Mouse (Mus musculus): ENCODE measurements around the gene Cercam. TPM values are rescaled to one million over a fixed set of nuclear protein-coding genes. Genes with fewer than 3 reads are reported as not detected.
A peak's percentile ranks its signal among the peaks of the same experiment; 100 is the strongest.

The Cercam gene
- polyA plus RNA-seq, 1 experiment from 2014 or later, result 6.1 TPM

GRCm38 (mm10) chr2:29856451-29857260 is 12.3 kb upstream of the Cercam start:
- H3K4me2 ChIP-seq (ENCODE audit: low read depth, low read length), result no peak overlapping the region
- no peaks in the 10 kb centered on the region for H3K27me3 ChIP-seq (ENCODE audit: control insufficient read depth, insufficient read depth, low read length)
- 0 out of 2 replicates have a peak, but pooled peaks have one; percentile 12 for ATAC-seq (replicated peaks; ENCODE audit: insufficient number of reproducible peaks, low FRiP score, low TSS enrichment, low read depth)
- no peak overlapping the region for H3K27ac ChIP-seq (replicated peaks; ENCODE audit: low read depth, low read length)
- H3K36me3 ChIP-seq (replicated peaks; ENCODE audit: control insufficient read depth, insufficient read depth, low read depth, low read length), result no peaks in the 10 kb centered on the region
- WGBS, result 19% methylated on average over 19 of the region's 19 CpGs
- no peak for DNase-seq (ENCODE audit: low spot score)
- H3K9me3 ChIP-seq (replicated peaks; ENCODE audit: control insufficient read depth, low read length), result no peaks in the 10 kb centered on the region
- H3K9ac ChIP-seq (replicated peaks; ENCODE audit: low read length), result no peak overlapping the region
- no peaks in the 10 kb centered on the region for H3K4me1 ChIP-seq (ENCODE audit: control insufficient read depth, insufficient read depth, low read length)
- no peak overlapping the region for H3K4me3 ChIP-seq (ENCODE audit: low read depth, low read length)

DNA sequence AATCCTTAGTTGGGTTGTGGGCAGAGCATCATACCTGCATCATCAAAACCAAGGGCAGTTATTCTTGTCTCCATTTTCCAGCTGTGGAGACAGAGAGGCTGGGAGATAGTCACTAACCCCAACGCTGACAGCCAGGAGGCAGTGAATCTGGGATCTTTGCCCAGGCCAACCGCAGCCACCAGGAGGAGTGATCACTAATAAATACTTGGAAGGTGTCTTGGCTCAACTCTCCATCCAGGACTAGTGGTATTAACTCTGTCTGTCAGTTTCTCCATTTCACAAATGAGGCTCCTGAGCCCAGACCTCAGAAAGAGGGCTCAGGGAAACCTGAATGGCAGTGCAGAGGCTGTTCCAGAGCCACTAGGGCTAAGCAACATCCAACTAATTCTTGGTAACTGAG is 11.6 kb upstream of the Cercam start:
- 36% methylated on average over 2 of the region's 2 CpGs for WGBS
- Histone ChIP-seq H3K4me3 (ENCODE audit: low read depth, low read length) (no peak overlapping the region), H3K27ac (replicated peaks; ENCODE audit: low read depth, low read length) (no peak overlapping the region), H3K9ac (replicated peaks; ENCODE audit: low read length) (no peak overlapping the region), H3K27me3 (ENCODE audit: control insufficient read depth, insufficient read depth, low read length) (no peaks in the 10 kb centered on the region), H3K9me3 (replicated peaks; ENCODE audit: control insufficient read depth, low read length) (no peaks in the 10 kb centered on the region), H3K36me3 (replicated peaks; ENCODE audit: control insufficient read depth, insufficient read depth, low read depth, low read length) (no peaks in the 10 kb centered on the region), H3K4me1 (ENCODE audit: control insufficient read depth, insufficient read depth, low read length) (no peaks in the 10 kb centered on the region), H3K4me2 (ENCODE audit: low read depth, low read length) (no peak overlapping the region)
- DNase-seq (ENCODE audit: low spot score), result no peak
- no peak for ATAC-seq (replicated peaks; ENCODE audit: insufficient number of reproducible peaks, low FRiP score, low TSS enrichment, low read depth)

DNA sequence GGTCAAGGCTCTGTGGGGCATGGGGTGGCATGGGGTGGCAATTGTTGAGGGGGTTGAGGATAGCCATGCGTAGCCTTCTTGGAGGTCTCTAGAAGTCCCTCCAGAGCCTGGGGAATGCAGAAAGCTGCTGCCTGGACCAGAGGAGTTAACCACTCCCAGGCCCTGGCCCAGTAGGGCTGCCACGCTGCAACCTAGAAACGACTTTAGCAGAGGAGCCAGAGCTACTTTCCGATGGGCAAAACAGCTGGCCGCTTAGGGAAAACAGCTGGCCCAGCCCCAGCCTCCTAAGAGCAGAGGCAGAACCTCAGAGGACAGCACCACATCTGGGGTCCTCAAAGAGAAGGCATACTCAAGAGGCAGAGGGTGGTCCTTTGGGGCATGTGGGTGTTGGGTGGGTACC is 11.0 kb upstream of the Cercam start:
- no peaks in the 10 kb centered on the region for H3K36me3 ChIP-seq (replicated peaks; ENCODE audit: control insufficient read depth, insufficient read depth, low read depth, low read length)
- H3K4me2 ChIP-seq (ENCODE audit: low read depth, low read length), result no peak overlapping the region
- DNase-seq (ENCODE audit: low spot score), result no peak
- H3K27me3 ChIP-seq (ENCODE audit: control insufficient read depth, insufficient read depth, low read length), result no peaks in the 10 kb centered on the region
- no peak overlapping the region for H3K4me3 ChIP-seq (ENCODE audit: low read depth, low read length)
- H3K9ac ChIP-seq (replicated peaks; ENCODE audit: low read length), result no peak overlapping the region
- no peaks in the 10 kb centered on the region for H3K9me3 ChIP-seq (replicated peaks; ENCODE audit: control insufficient read depth, low read length)
- ATAC-seq (replicated peaks; ENCODE audit: insufficient number of reproducible peaks, low FRiP score, low TSS enrichment, low read depth), result no peak
- no peaks in the 10 kb centered on the region for H3K4me1 ChIP-seq (ENCODE audit: control insufficient read depth, insufficient read depth, low read length)
- no peak overlapping the region for H3K27ac ChIP-seq (replicated peaks; ENCODE audit: low read depth, low read length)
- 76% methylated on average over 5 of the region's 5 CpGs for WGBS

DNA sequence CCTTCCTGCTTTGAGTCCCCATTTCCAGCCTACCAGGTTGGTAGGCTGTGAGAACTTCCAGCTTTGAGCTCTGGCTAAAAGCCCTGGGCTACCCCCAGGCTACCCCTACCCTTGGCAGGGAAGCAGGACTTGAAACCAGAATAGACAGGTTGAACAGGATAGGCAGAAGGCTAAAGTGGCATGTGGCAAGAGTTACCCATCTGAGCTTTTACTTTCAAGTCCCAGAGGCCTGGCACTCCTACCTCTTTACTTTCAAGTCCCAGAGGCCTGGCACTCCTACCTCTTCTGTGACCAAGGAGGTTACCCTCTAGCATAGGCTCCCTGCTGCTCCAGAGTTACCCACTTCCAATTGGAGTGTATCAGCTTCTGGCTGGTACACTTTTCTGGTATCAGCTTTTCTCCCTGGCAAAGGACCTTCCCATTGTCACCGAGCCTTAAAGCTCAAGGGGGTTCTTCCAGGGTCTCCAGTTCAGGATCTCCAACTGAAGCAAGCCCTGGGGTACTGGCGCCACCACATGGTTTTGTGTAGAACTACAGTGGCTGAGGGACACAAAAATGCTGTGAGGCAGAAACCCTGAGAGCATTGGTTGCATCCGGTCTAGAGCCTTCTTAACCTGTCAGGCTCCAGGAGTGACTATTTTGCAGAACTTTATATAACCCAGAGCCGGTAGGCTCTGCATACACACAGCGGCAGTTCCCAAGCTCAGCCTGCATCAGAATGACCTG is 10.1 kb upstream of the Cercam start:
- no peak overlapping the region for H3K4me2 ChIP-seq (ENCODE audit: low read depth, low read length)
- WGBS, result 13% methylated on average over 5 of the region's 5 CpGs
- no peaks in the 10 kb centered on the region for H3K36me3 ChIP-seq (replicated peaks; ENCODE audit: control insufficient read depth, insufficient read depth, low read depth, low read length)
- H3K9me3 ChIP-seq (replicated peaks; ENCODE audit: control insufficient read depth, low read length), result no peaks in the 10 kb centered on the region
- DNase-seq (ENCODE audit: low spot score) (peak; percentile 72), ATAC-seq (replicated peaks; ENCODE audit: insufficient number of reproducible peaks, low FRiP score, low TSS enrichment, low read depth) (no peak)
- H3K27ac ChIP-seq (replicated peaks; ENCODE audit: low read depth, low read length), result no peak overlapping the region
- no peak overlapping the region for H3K4me3 ChIP-seq (ENCODE audit: low read depth, low read length)
- H3K27me3 ChIP-seq (ENCODE audit: control insufficient read depth, insufficient read depth, low read length), result no peaks in the 10 kb centered on the region
- H3K4me1 ChIP-seq (ENCODE audit: control insufficient read depth, insufficient read depth, low read length), result no peaks in the 10 kb centered on the region
- H3K9ac ChIP-seq (replicated peaks; ENCODE audit: low read length), result no peak overlapping the region

- peaks cover 2% of the 10 kb centered on the region; the same call in 1 of the 2 replicates for H3K4me1 ChIP-seq (ENCODE audit: control insufficient read depth, insufficient read depth, low read length)
- H3K4me3 ChIP-seq (ENCODE audit: low read depth, low read length), result no peak overlapping the region
- no peak overlapping the region for H3K27ac ChIP-seq (replicated peaks; ENCODE audit: low read depth, low read length)
- H3K4me2 ChIP-seq (ENCODE audit: low read depth, low read length), result no peak overlapping the region
- ATAC-seq (replicated peaks; ENCODE audit: insufficient number of reproducible peaks, low FRiP score, low TSS enrichment, low read depth), result no peak
- H3K9ac ChIP-seq (replicated peaks; ENCODE audit: low read length), result no peak overlapping the region
- H3K9me3 ChIP-seq (replicated peaks; ENCODE audit: control insufficient read depth, low read length), result no peaks in the 10 kb centered on the region
- no peak for DNase-seq (ENCODE audit: low spot score)
- no peaks in the 10 kb centered on the region for H3K27me3 ChIP-seq (ENCODE audit: control insufficient read depth, insufficient read depth, low read length)
- no peaks in the 10 kb centered on the region for H3K36me3 ChIP-seq (replicated peaks; ENCODE audit: control insufficient read depth, insufficient read depth, low read depth, low read length)
- WGBS, result 66% methylated on average over 4 of the region's 4 CpGs
Observed at GRCm38 (mm10) chr2:29865125-29865524, 3.8 kb upstream of the Cercam start.

GRCm38 (mm10) chr2:29869646-29870451 is 885 bp downstream of the Cercam start:
- DNase-seq (ENCODE audit: low spot score) (peak; percentile 20), ATAC-seq (replicated peaks; ENCODE audit: insufficient number of reproducible peaks, low FRiP score, low TSS enrichment, low read depth) (peak; percentile 37; the same call in 1 of the 2 replicates)
- WGBS, result 2% methylated on average over 17 of the region's 17 CpGs
- H3K27ac ChIP-seq (replicated peaks; ENCODE audit: low read depth, low read length), result no peak overlapping the region
- H3K36me3 ChIP-seq (replicated peaks; ENCODE audit: control insufficient read depth, insufficient read depth, low read depth, low read length), result no peaks in the 10 kb centered on the region
- H3K4me2 ChIP-seq (ENCODE audit: low read depth, low read length), result peak overlapping the region; percentile 94
- H3K4me1 ChIP-seq (ENCODE audit: control insufficient read depth, insufficient read depth, low read length), result peaks cover 2% of the 10 kb centered on the region; the same call in 1 of the 2 replicates
- no peaks in the 10 kb centered on the region for H3K27me3 ChIP-seq (ENCODE audit: control insufficient read depth, insufficient read depth, low read length)
- no peaks in the 10 kb centered on the region for H3K9me3 ChIP-seq (replicated peaks; ENCODE audit: control insufficient read depth, low read length)
- peak overlapping the region; percentile 46 for H3K4me3 ChIP-seq (ENCODE audit: low read depth, low read length)
- H3K9ac ChIP-seq (replicated peaks; ENCODE audit: low read length), result peak overlapping the region; percentile 69

GRCm38 (mm10) chr2:29872581-29873295 is 3.8 kb downstream of the Cercam start:
- H3K4me2 ChIP-seq (ENCODE audit: low read depth, low read length), result no peak overlapping the region
- no peak for ATAC-seq (replicated peaks; ENCODE audit: insufficient number of reproducible peaks, low FRiP score, low TSS enrichment, low read depth)
- no peaks in the 10 kb centered on the region for H3K36me3 ChIP-seq (replicated peaks; ENCODE audit: control insufficient read depth, insufficient read depth, low read depth, low read length)
- peaks cover 2% of the 10 kb centered on the region; the same call in 1 of the 2 replicates for H3K4me1 ChIP-seq (ENCODE audit: control insufficient read depth, insufficient read depth, low read length)
- no peak overlapping the region for H3K9ac ChIP-seq (replicated peaks; ENCODE audit: low read length)
- DNase-seq (ENCODE audit: low spot score), result no peak
- H3K27ac ChIP-seq (replicated peaks; ENCODE audit: low read depth, low read length), result no peak overlapping the region
- WGBS, result 90% methylated on average over 10 of the region's 10 CpGs
- no peaks in the 10 kb centered on the region for H3K27me3 ChIP-seq (ENCODE audit: control insufficient read depth, insufficient read depth, low read length)
- H3K4me3 ChIP-seq (ENCODE audit: low read depth, low read length), result no peak overlapping the region
- no peaks in the 10 kb centered on the region for H3K9me3 ChIP-seq (replicated peaks; ENCODE audit: control insufficient read depth, low read length)
